Mouse (Mus musculus): ENCODE measurements around the gene Lrrk1. TPM values are rescaled to one million over a fixed set of nuclear protein-coding genes. Genes with fewer than 3 reads are reported as not detected.

Lrrk1 gene
- polyA plus RNA-seq, 1 experiment = not detected

DNA sequence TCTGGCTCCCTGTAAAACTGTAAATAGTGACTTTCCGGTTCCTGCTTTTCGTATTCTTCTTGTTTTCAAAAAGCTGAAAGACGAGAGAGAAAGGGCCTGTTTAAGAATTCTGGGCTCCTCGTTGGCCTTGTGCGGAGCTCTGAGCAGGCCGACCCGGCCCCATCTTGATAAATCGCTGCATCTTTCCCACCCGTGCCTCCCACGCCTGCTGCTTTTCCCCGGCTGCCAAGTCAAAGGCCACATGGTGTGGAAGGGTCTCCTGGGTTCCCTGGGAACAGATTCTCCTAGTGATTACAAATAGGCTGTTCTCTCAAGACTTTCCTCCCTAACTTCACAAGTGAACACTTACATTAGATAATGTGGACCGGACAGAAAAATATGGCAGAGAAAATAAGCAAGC lies 105.9 kb downstream of the Lrrk1 start:
- H3K4me1 ChIP-seq (ENCODE audit: control insufficient read depth, insufficient read depth, low read length) = peaks cover 2% of the 10 kb centered on the region; the same call in 1 of the 2 replicates
- no peak overlapping the region for H3K27ac ChIP-seq (ENCODE audit: insufficient read depth, low read depth, low read length)
- TF ChIP-seq CTCF (IDR thresholded peaks at IDR 0.05; ENCODE audit: insufficient read depth, low read depth, low read length) (no peak), POLR2A (IDR thresholded peaks at IDR 0.05; ENCODE audit: insufficient read depth, low read depth, low read length) (no peak)
- no peak overlapping the region for H3K4me3 ChIP-seq (ENCODE audit: insufficient read depth, low read depth, low read length)
- 65% methylated on average over 12 of the region's 12 CpGs for WGBS

GRCm38 (mm10) chr7:66278001-66278400 lies 110.1 kb downstream of the Lrrk1 start:
- TF ChIP-seq POLR2A (IDR thresholded peaks at IDR 0.05; ENCODE audit: insufficient read depth, low read depth, low read length) (no peak), CTCF (IDR thresholded peaks at IDR 0.05; ENCODE audit: insufficient read depth, low read depth, low read length) (no peak)
- Histone ChIP-seq H3K4me3 (ENCODE audit: insufficient read depth, low read depth, low read length) (no peak overlapping the region), H3K4me1 (ENCODE audit: control insufficient read depth, insufficient read depth, low read length) (peaks cover 2% of the 10 kb centered on the region; the same call in 1 of the 2 replicates), H3K27ac (ENCODE audit: insufficient read depth, low read depth, low read length) (no peak overlapping the region)
- 83% methylated on average over 3 of the region's 3 CpGs for WGBS

DNA sequence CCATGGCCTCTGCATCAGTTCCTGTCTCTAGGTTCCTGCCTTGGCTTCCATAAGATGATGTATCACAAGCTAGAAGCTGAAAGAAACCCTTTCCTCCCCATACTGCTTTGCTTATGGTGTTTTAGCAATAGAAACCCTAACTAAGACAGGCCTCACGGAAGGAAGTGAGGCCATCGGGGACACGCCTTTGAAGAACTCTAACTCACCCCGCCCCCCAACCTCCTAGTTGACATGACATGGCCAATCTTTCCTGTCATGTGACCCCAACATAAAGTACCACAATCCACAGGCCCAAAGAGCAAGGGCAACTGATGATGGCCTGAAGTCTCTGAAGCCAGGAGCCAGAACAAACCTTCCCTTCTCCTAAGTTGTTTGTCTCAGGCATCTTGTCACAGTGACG lies 114.7 kb downstream of the Lrrk1 start:
- H3K4me3 ChIP-seq (ENCODE audit: insufficient read depth, low read depth, low read length) = no peak overlapping the region
- TF ChIP-seq CTCF (IDR thresholded peaks at IDR 0.05; ENCODE audit: insufficient read depth, low read depth, low read length) (no peak), POLR2A (IDR thresholded peaks at IDR 0.05; ENCODE audit: insufficient read depth, low read depth, low read length) (no peak)
- H3K4me1 ChIP-seq (ENCODE audit: control insufficient read depth, insufficient read depth, low read length) = no peaks in the 10 kb centered on the region
- 96% methylated on average over 5 of the region's 5 CpGs for WGBS
- H3K27ac ChIP-seq (ENCODE audit: insufficient read depth, low read depth, low read length) = no peak overlapping the region

DNA sequence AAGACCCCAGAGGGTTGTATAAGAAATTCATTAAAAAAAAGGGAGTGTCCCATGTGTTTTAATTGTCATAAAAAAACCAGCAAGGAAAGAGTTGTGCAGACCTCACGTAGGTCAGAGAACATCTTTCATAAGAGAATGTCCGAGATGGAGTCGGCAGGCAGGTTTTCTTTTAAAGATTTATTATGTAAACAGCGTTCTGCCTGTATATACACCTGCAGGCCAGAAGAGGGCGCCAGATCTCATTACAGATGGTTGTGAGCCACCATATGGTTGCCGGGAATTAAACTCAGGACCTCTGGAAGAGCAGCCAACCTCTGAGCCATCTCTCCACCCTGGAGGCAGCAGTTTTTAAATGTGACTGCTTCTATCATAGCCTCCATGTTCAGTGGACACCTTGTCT lies 116.9 kb downstream of the Lrrk1 start:
- WGBS = 79% methylated on average over 6 of the region's 6 CpGs
- no peaks in the 10 kb centered on the region for H3K4me1 ChIP-seq (ENCODE audit: control insufficient read depth, insufficient read depth, low read length)
- H3K4me3 ChIP-seq (ENCODE audit: insufficient read depth, low read depth, low read length) = no peak overlapping the region
- H3K27ac ChIP-seq (ENCODE audit: insufficient read depth, low read depth, low read length) = no peak overlapping the region
- TF ChIP-seq CTCF (IDR thresholded peaks at IDR 0.05; ENCODE audit: insufficient read depth, low read depth, low read length) (no peak), POLR2A (IDR thresholded peaks at IDR 0.05; ENCODE audit: insufficient read depth, low read depth, low read length) (no peak)

- WGBS = 88% methylated on average over 6 of the region's 6 CpGs
- no peaks in the 10 kb centered on the region; the same call in 1 of the 2 replicates for H3K4me1 ChIP-seq (ENCODE audit: control insufficient read depth, insufficient read depth, low read length)
- TF ChIP-seq CTCF (IDR thresholded peaks at IDR 0.05; ENCODE audit: insufficient read depth, low read depth, low read length) = no peak
- H3K4me3 ChIP-seq (ENCODE audit: insufficient read depth, low read depth, low read length) = no peak overlapping the region
- H3K27ac ChIP-seq (ENCODE audit: insufficient read depth, low read depth, low read length) = no peak overlapping the region
Observed at GRCm38 (mm10) chr7:66266942-66267850, 121.0 kb downstream of the Lrrk1 start.

DNA sequence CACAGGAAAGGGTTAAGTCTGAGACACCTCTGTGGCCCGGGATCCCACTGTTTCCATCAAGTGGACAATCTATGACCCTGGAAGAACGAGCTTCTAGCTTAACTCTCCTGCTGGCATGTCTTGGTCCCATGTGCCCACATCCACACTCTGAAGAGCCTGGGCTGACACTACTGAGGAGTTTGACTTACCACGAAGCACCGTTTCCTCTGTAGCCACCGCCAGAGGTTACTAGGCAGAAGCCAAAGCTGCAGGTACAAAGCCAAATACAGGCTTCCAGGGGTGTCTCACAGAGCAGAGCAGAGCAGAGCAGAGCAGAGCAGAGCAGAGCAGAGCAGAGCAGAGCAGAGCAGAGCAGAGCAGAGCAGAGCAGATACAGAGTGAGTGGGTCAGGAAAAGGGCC lies 124.7 kb downstream of the Lrrk1 start:
- peaks cover 3% of the 10 kb centered on the region; the same call in 1 of the 2 replicates for H3K4me1 ChIP-seq (ENCODE audit: control insufficient read depth, insufficient read depth, low read length)
- TF ChIP-seq CTCF (IDR thresholded peaks at IDR 0.05; ENCODE audit: insufficient read depth, low read depth, low read length) = no peak
- no peak for TF ChIP-seq POLR2A (IDR thresholded peaks at IDR 0.05; ENCODE audit: insufficient read depth, low read depth, low read length)
- H3K27ac ChIP-seq (ENCODE audit: insufficient read depth, low read depth, low read length) = no peak overlapping the region
- H3K4me3 ChIP-seq (ENCODE audit: insufficient read depth, low read depth, low read length) = no peak overlapping the region
- WGBS = 71% methylated on average over 5 of the region's 5 CpGs

DNA sequence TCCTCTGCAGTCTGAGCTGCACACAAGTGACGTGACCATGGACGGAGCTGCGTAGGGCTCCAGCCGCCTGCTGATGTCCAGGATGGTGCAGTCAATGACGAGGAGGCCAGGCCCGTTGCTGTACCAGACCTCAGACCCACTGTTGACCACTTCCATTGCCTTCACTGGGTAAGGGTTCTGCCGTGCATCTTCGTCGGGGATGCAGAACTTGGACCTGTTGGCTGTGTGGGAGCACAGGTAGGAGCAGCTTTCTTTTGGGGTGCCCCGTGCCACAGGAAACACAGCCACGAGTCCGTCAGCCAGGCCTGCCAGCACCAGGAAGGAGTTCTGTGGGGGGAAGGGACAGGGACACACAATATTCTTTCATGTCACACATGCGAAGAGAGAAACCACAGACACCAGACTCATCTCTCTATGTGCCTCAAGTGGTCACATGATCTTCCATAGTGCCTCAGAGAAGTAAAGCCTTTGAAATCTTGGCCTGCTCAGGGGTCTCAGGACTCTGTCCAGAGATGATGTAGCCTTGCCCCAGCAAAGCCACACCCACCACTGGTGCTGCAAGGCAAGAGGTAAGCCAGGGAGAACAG lies 125.5 kb downstream of the Lrrk1 start:
- no peak for TF ChIP-seq POLR2A (IDR thresholded peaks at IDR 0.05; ENCODE audit: insufficient read depth, low read depth, low read length)
- TF ChIP-seq CTCF (IDR thresholded peaks at IDR 0.05; ENCODE audit: insufficient read depth, low read depth, low read length) = no peak
- WGBS = 97% methylated on average over 13 of the region's 13 CpGs

DNA sequence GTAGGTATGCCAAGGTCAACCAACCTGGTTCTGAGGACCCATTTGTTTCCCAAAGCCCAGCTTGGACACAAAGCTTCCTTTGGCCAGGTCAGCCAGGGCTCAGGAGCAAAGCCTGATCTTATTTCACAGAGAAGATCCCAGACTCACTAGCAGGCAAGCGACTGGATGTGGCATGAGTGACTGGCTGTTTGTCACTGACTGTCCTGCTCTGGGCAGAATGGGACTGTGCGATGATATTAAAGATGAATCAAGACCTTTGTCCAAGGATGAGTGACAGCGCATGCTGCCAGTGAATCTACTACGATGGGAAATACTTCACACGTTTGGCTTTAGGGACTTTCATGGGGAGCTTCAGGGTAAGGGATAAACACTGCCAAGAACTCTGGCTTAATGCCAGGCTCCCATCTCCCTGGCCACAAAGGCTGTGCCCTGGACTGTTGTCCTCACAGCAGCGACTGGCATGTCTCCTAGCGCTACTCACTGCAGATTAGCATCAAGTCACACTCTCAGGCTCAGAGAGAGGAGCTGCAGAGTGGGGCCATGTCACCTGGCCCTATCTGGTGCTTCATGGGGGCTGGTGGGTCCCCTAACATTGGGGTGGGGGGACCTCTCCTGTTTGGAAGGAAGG lies 127.3 kb downstream of the Lrrk1 start:
- Histone ChIP-seq H3K27ac (ENCODE audit: insufficient read depth, low read depth, low read length) (no peak overlapping the region), H3K4me3 (ENCODE audit: insufficient read depth, low read depth, low read length) (no peak overlapping the region), H3K4me1 (ENCODE audit: control insufficient read depth, insufficient read depth, low read length) (peaks cover 3% of the 10 kb centered on the region; the same call in 1 of the 2 replicates)
- 69% methylated on average over 7 of the region's 7 CpGs for WGBS
- TF ChIP-seq POLR2A (IDR thresholded peaks at IDR 0.05; ENCODE audit: insufficient read depth, low read depth, low read length) = no peak
- no peak for TF ChIP-seq CTCF (IDR thresholded peaks at IDR 0.05; ENCODE audit: insufficient read depth, low read depth, low read length)

More for the DNA sequence above, 125.5 kb downstream of the Lrrk1 start:
- no peak overlapping the region for H3K4me3 ChIP-seq (ENCODE audit: insufficient read depth, low read depth, low read length)
- peaks cover 3% of the 10 kb centered on the region; the same call in 1 of the 2 replicates for H3K4me1 ChIP-seq (ENCODE audit: control insufficient read depth, insufficient read depth, low read length)
- H3K27ac ChIP-seq (ENCODE audit: insufficient read depth, low read depth, low read length) = no peak overlapping the region

DNA sequence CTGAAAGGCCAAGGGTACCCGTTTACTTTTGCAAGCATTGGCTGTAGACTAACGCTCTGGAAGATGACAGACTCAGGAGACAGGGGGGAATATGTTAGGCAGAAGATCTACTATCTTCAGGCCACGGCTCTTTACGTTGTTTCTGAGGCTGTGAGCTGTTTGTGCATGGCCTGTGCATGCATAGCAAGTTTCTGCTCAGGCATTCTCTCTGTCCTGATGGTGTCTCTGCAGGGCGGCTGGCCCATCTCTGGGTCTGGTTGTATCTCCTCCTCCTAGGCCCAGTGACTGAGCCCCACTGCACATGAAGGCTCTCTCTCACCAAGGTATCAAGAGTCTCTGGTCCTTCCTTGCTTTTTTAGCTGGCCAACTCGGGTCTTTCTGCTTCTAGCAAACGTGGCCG lies 127.9 kb downstream of the Lrrk1 start:
- no peak overlapping the region for H3K4me3 ChIP-seq (ENCODE audit: insufficient read depth, low read depth, low read length)
- TF ChIP-seq CTCF (IDR thresholded peaks at IDR 0.05; ENCODE audit: insufficient read depth, low read depth, low read length) (no peak), POLR2A (IDR thresholded peaks at IDR 0.05; ENCODE audit: insufficient read depth, low read depth, low read length) (no peak)
- 95% methylated on average over 8 of the region's 8 CpGs for WGBS
- H3K27ac ChIP-seq (ENCODE audit: insufficient read depth, low read depth, low read length) = no peak overlapping the region
- H3K4me1 ChIP-seq (ENCODE audit: control insufficient read depth, insufficient read depth, low read length) = peaks cover 3% of the 10 kb centered on the region; the same call in 1 of the 2 replicates
